Mouse (Mus musculus) liver, embryonic 14.5 days (tissue): ENCODE data around the gene Rps27l. TPM values are rescaled to one million over a fixed set of nuclear protein-coding genes. Genes with fewer than 3 reads are reported as not detected.

Experiments
- ATAC-seq: fragments of 200-750 bp; cut with Nextera tagmentation; 2 replicates; pipeline ENCODE4 v1.8.0; 2017; ENCODE audit warnings: moderate number of reproducible peaks, mild to moderate bottlenecking, moderate library complexity; ENCODE audit not compliant: insufficient read depth
- DNase-seq, 3 experiments: peaks; one replicate each; pipeline ENCODE4 v3.0.0-alpha.2; 2012 to 2013; ENCODE audit warnings: low read depth in 3 of 3, low spot score in 3 of 3
- H3K27ac ChIP-seq: fragments of 300-500 bp; sonication (generic); 2 replicates; pipeline ENCODE4 v1.5.1; 2014; ENCODE audit warnings: moderate library complexity, mild to moderate bottlenecking, control low read depth, inconsistent platforms
- H3K27me3 ChIP-seq: fragments of 300-500 bp; sonication (generic); 2 replicates; pipeline ENCODE4 v1.6.1; 2014; ENCODE audit warnings: mild to moderate bottlenecking, low read length, moderate library complexity; ENCODE audit not compliant: control insufficient read depth, insufficient read depth
- H3K36me3 ChIP-seq: fragments of 300-500 bp; sonication (generic); replicated peaks from 2 replicates; pipeline ENCODE4 v1.6.1; 2014; ENCODE audit warnings: low read depth; ENCODE audit not compliant: control insufficient read depth, insufficient read depth
- H3K4me1 ChIP-seq, 2 experiments: fragments of 200-500 bp in 1 of 2; fragments of 300-500 bp in 1 of 2; sonication (generic) in 1 of 2; replicated peaks; 2 replicates each; pipeline ENCODE4 v1.6.1; 2012 to 2014; ENCODE audit warnings: antibody characterized with exemption in 1 of 2, inconsistent platforms in 1 of 2, low read length in 1 of 2; ENCODE audit not compliant: control insufficient read depth in 2 of 2, insufficient read depth in 2 of 2
- H3K4me2 ChIP-seq: fragments of 300-500 bp; sonication (generic); 2 replicates; pipeline ENCODE4 v1.6.1; 2014; ENCODE audit warnings: low read depth, mild to moderate bottlenecking, control low read depth, moderate library complexity
- H3K4me3 ChIP-seq, 2 experiments: fragments of 200-500 bp in 1 of 2; fragments of 300-500 bp in 1 of 2; sonication (generic) in 1 of 2; 2 replicates each; pipeline ENCODE4 v1.5.1; 2012 to 2014; ENCODE audit warnings: low read depth in 2 of 2, low read length in 2 of 2, mild to moderate bottlenecking in 2 of 2, control low read depth in 1 of 2, inconsistent platforms in 1 of 2, moderate library complexity in 1 of 2; ENCODE audit not compliant: insufficient read depth in 1 of 2
- H3K9ac ChIP-seq: fragments of 300-500 bp; sonication (generic); replicated peaks from 2 replicates; pipeline ENCODE4 v1.6.1; 2014; ENCODE audit warnings: mild to moderate bottlenecking, control low read depth, moderate library complexity
- H3K9me3 ChIP-seq: fragments of 300-500 bp; sonication (generic); 2 replicates; pipeline ENCODE4 v1.6.1; 2016; ENCODE audit warnings: low read length, mixed read lengths; ENCODE audit not compliant: control insufficient read depth
- CTCF ChIP-seq: IDR thresholded peaks from 2 replicates; pipeline ENCODE4 v1.5.1; 2016; ENCODE audit warnings: antibody characterized with exemption, low read depth, control low read depth
- EP300 ChIP-seq: IDR thresholded peaks from 2 replicates; pipeline ENCODE4 v1.6.1; 2016; ENCODE audit warnings: antibody characterized with exemption, low read depth
- WGBS: fragments of 180-500 bp; shearing (Covaris S2); extraction: QIAGEN DNeasy Blood & Tissue Kit; methylation state at CpG from one replicate; pipeline ENCODE4 v1.1.7; 2014; ENCODE audit not compliant: insufficient replicate concordance; 5-methylcytosine and 5-hydroxymethylcytosine counted together
- polyA plus RNA-seq, 2 experiments: library from polyadenylated mRNA; depleted of rRNA in 1 of 2; stranded (reverse) in 1 of 2; unstranded in 1 of 2; fragments of >200 nt; fragmentation: Nextera tagmentation in 1 of 2; extraction: Ambion mirVana in 1 of 2; gene quantifications; 2 replicates each; pipeline versions ENCODE4 v1.2.1 to v1.2.3; 2012 to 2014

Rps27l gene
- polyA plus RNA-seq (2012; rRNA removed) (176 and 238 TPM in 2 replicates), polyA plus RNA-seq (2014; fragmentation: Nextera tagmentation; extraction: Ambion mirVana) (612 and 652 TPM in 2 replicates)

GRCm38 (mm10) chr9:66945647-66946641 is at the start of gene Rps27l:
Gene Rps27l (plus strand): TSS chr9:66946086.
- Histone ChIP-seq H3K4me1 (peaks cover 6 to 9% of the 10 kb centered on the region in 2 experiments), H3K27ac (peak within 1 kb of the TSS; percentile 68), H3K9me3 (no peaks in the 10 kb centered on the region), H3K4me3 (peak within 1 kb of the TSS; percentile 79 to 88), H3K36me3 (peaks cover 10% of the 10 kb centered on the region), H3K27me3 (no peaks in the 10 kb centered on the region), H3K4me2 (peak within 1 kb of the TSS; percentile 93), H3K9ac (peak within 1 kb of the TSS; percentile 89)
- ATAC-seq (peak; percentile 99), DNase-seq (peak; percentile 91 to 93 (median 92))
- TF ChIP-seq EP300 = peak; percentile 9; the same call in 1 of the 2 replicates
- TF ChIP-seq CTCF = 0 out of 2 replicates have a peak, but pooled peaks have one; percentile 19
- under 1% methylated on average over 77 of the region's 77 CpGs for WGBS

GRCm38 (mm10) chr9:66896951-66897350 is 48.9 kb upstream of the Rps27l start:
- WGBS = 72% methylated on average over 6 of the region's 6 CpGs
- peak overlapping the region; percentile 98 for H3K27ac ChIP-seq
- DNase-seq (no peak), ATAC-seq (no peak)
- H3K27me3 ChIP-seq = no peaks in the 10 kb centered on the region
- no peaks in the 10 kb centered on the region for H3K36me3 ChIP-seq
- peaks cover 57 to 63% of the 10 kb centered on the region in 2 experiments for H3K4me1 ChIP-seq
- H3K4me2 ChIP-seq = peak overlapping the region; percentile 76
- H3K9me3 ChIP-seq = no peaks in the 10 kb centered on the region
- no peak overlapping the region for H3K4me3 ChIP-seq
- TF ChIP-seq CTCF (no peak), EP300 (no peak)
- H3K9ac ChIP-seq = no peak overlapping the region

- H3K9me3 ChIP-seq = no peaks in the 10 kb centered on the region
- no peak for TF ChIP-seq CTCF
- no peak for TF ChIP-seq EP300
- peaks cover 57 to 63% of the 10 kb centered on the region in 2 experiments for H3K4me1 ChIP-seq
- no peak overlapping the region for H3K4me2 ChIP-seq
- no peak overlapping the region for H3K4me3 ChIP-seq
- ATAC-seq = no peak
- H3K36me3 ChIP-seq = no peaks in the 10 kb centered on the region
- H3K9ac ChIP-seq = 0 out of 2 replicates have a peak overlapping the region, but pooled peaks have one; percentile 3
- peak overlapping the region; percentile 98 for H3K27ac ChIP-seq
- no peak for DNase-seq
- no peaks in the 10 kb centered on the region for H3K27me3 ChIP-seq
- WGBS = 38% methylated on average over 6 of the region's 6 CpGs
These were observed 48.0 kb upstream of the Rps27l start for GRCm38 (mm10) chr9:66897851-66898250.

- TF ChIP-seq EP300 (no peak), CTCF (peak; percentile 27)
- Histone ChIP-seq H3K36me3 (peaks cover 5% of the 10 kb centered on the region; the same call in 1 of the 2 replicates), H3K4me3 (no peak overlapping the region), H3K27ac (peak overlapping the region; percentile 68), H3K9me3 (no peaks in the 10 kb centered on the region), H3K4me2 (peak overlapping the region; percentile 34), H3K9ac (peak overlapping the region; percentile 34), H3K4me1 (peaks cover 57 to 59% of the 10 kb centered on the region in 2 experiments), H3K27me3 (no peaks in the 10 kb centered on the region)
- ATAC-seq (no peak), DNase-seq (no peak)
- WGBS = 17% methylated on average over 2 of the region's 2 CpGs
These were observed 46.8 kb upstream of the Rps27l start for GRCm38 (mm10) chr9:66899072-66899471.

DNA sequence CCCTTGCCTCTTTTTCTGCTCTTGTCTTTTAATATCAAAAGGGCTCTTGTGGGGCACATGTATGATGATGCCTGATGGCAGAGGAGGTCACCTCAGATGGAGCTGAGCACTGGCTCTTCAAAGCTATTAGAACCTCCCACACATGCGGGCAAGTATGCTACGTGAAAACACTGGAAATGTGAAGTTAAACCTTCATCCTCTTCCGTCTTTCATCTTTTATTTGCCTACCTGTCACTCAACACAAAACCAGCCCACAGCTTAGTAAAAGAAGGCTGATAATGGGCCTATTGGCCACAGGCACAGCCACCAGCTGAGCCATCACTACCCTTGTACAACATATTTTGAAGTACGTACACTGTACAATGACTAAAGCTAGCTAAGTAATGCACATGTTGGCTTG is 46.4 kb upstream of the Rps27l start:
- Histone ChIP-seq H3K36me3 (peaks cover 5% of the 10 kb centered on the region; the same call in 1 of the 2 replicates), H3K27ac (peak overlapping the region; percentile 68), H3K4me2 (peak overlapping the region; percentile 34), H3K27me3 (no peaks in the 10 kb centered on the region), H3K4me1 (peaks cover 54 to 55% of the 10 kb centered on the region in 2 experiments), H3K9me3 (no peaks in the 10 kb centered on the region), H3K4me3 (no peak overlapping the region), H3K9ac (peak overlapping the region; percentile 23)
- DNase-seq = no peak
- ATAC-seq = no peak
- 71% methylated on average over 4 of the region's 4 CpGs for WGBS
- TF ChIP-seq EP300 = no peak
- TF ChIP-seq CTCF = no peak
